ENCODE assay signal across 8 mouse cellular contexts in genomic region chr11:53307558-53308065, GRCm38 (mm10). TPM values are rescaled to one million over a fixed set of nuclear protein-coding genes. Genes with fewer than 3 reads are reported as not detected.
A peak's percentile ranks its signal among the peaks of the same experiment; 100 is the strongest.
DNase-seq lines count a peak whose midpoint lies in the region; ATAC-seq and TF ChIP-seq lines count a peak whose summit lies in the region.

No protein-coding gene starts in this region.

- H3K9me3 ChIP-seq in hindbrain, embryonic 13.5 days = no peaks in the 10 kb centered on the region

- H3K4me2 ChIP-seq in hindbrain, embryonic 13.5 days = no peak overlapping the region

- ATAC-seq in CD4-positive, CD25-positive, alpha-beta regulatory T cell, adult 4 months = no peak
- no peak for ATAC-seq in hindbrain, embryonic 13.5 days (ENCODE audit: low FRiP score)
- no peak for ATAC-seq in megakaryocyte progenitor cell, adult 5-6 weeks (replicated peaks; ENCODE audit: poor library complexity)

- WGBS in kidney, adult 2 months = 21% methylated on average over 10 of the region's 10 CpGs
- 67% methylated on average over 10 of the region's 10 CpGs for WGBS in hindbrain, embryonic 13.5 days

- DNase-seq in CD4-positive, CD25-positive, alpha-beta regulatory T cell, adult 2 months (ENCODE audit: low read depth, low spot score) = peak; percentile 24
- DNase-seq in kidney, adult 2 months = peak; percentile 78
- DNase-seq in lung, postnatal 4 days = peak; percentile 48 to 64
- no peak for DNase-seq in spleen, postnatal 4 days (ENCODE audit: low spot score in 2 of 2)

- no peaks in the 10 kb centered on the region for H3K27me3 ChIP-seq in kidney, adult 2 months (replicated peaks; ENCODE audit: control insufficient read depth, insufficient read depth, low read length)
- H3K27me3 ChIP-seq in hindbrain, embryonic 13.5 days = no peaks in the 10 kb centered on the region

- no peak for TF ChIP-seq CTCF in embryonic fibroblast, embryonic 13.5 days (IDR thresholded peaks at IDR 0.05; ENCODE audit: borderline replicate concordance, insufficient read depth, low read length)
- no peak for TF ChIP-seq CTCF in kidney, adult 2 months (conservative IDR thresholded peaks at IDR 0.05; ENCODE audit: insufficient read depth, insufficient read length, low read depth, low read length)

- H3K36me3 ChIP-seq in kidney, adult 2 months (ENCODE audit: control insufficient read depth, insufficient read depth, low read length) = no peaks in the 10 kb centered on the region
- H3K36me3 ChIP-seq in hindbrain, embryonic 13.5 days = no peaks in the 10 kb centered on the region

- peaks cover 13% of the 10 kb centered on the region for H3K4me1 ChIP-seq in embryonic fibroblast, embryonic 13.5 days (ENCODE audit: control insufficient read depth, insufficient read depth, low read length)
- peaks cover 13% of the 10 kb centered on the region for H3K4me1 ChIP-seq in kidney, adult 2 months (ENCODE audit: control insufficient read depth, insufficient read depth, low read length)
- H3K4me1 ChIP-seq in hindbrain, embryonic 13.5 days (replicated peaks) = no peaks in the 10 kb centered on the region

- TF ChIP-seq POLR2A in embryonic fibroblast, embryonic 13.5 days (IDR thresholded peaks at IDR 0.05; ENCODE audit: low read depth, low read length) = no peak
- TF ChIP-seq POLR2A in kidney, adult 2 months (IDR thresholded peaks at IDR 0.05; ENCODE audit: low read depth, low read length) = no peak

- H3K4me3 ChIP-seq in embryonic fibroblast, embryonic 13.5 days (ENCODE audit: insufficient read depth, low read length) = no peak overlapping the region
- H3K4me3 ChIP-seq in kidney, adult 2 months (ENCODE audit: insufficient read depth, low read depth, low read length) = no peak overlapping the region
- no peak overlapping the region for H3K4me3 ChIP-seq in hindbrain, embryonic 13.5 days

- peak overlapping the region; percentile 98 for H3K27ac ChIP-seq in embryonic fibroblast, embryonic 13.5 days (ENCODE audit: insufficient read depth, low read length)
- H3K27ac ChIP-seq in kidney, adult 2 months (ENCODE audit: insufficient read depth, low read depth, low read length) = peak overlapping the region; percentile 73
- no peak overlapping the region for H3K27ac ChIP-seq in hindbrain, embryonic 13.5 days

- no peak overlapping the region for H3K9ac ChIP-seq in hindbrain, embryonic 13.5 days

RNA-seq across cellular contexts. Expression of gene Hspa4, which starts 7.4 kb away (rescaled TPM):
- 10 to 100 TPM; 21.1 to 37.6 TPM for polyA plus RNA-seq in CD4-positive, CD25-positive, alpha-beta regulatory T cell, adult 4 months (2017; shearing (Covaris generic))
- polyA plus RNA-seq in embryonic fibroblast, embryonic 13.5 days (2011; ENCODE audit: insufficient read length, low read depth, missing spikeins) = 229 and 302 TPM in 2 replicates
- 21.1 and 24.8 TPM in 2 replicates for polyA plus RNA-seq in kidney, adult 2 months (2012; rRNA removed)
- 51.5 and 52.8 TPM in 2 replicates for polyA plus RNA-seq in hindbrain, embryonic 13.5 days (2015; fragmentation: Nextera tagmentation; extraction: Ambion mirVana)
- total RNA-seq in megakaryocyte progenitor cell, adult 5-6 weeks (2015) = 148 and 151 TPM in 2 replicates
- 371 and 490 TPM in 2 replicates for total RNA-seq in megakaryocyte progenitor cell, adult 5-6 weeks (2017)

RNA-seq across cellular contexts. Expression of gene Zcchc10, which starts 16.9 kb away (rescaled TPM):
- polyA plus RNA-seq in CD4-positive, CD25-positive, alpha-beta regulatory T cell, adult 4 months (2017; shearing (Covaris generic)) = 10 to 100 TPM; 24.3 to 28.4 TPM
- polyA plus RNA-seq in embryonic fibroblast, embryonic 13.5 days (2011; ENCODE audit: insufficient read length, low read depth, missing spikeins) = 17.8 and 22.8 TPM in 2 replicates
- polyA plus RNA-seq in kidney, adult 2 months (2012; rRNA removed) = 4.9 and 5.0 TPM in 2 replicates
- 16.1 and 17.8 TPM in 2 replicates for polyA plus RNA-seq in hindbrain, embryonic 13.5 days (2015; fragmentation: Nextera tagmentation; extraction: Ambion mirVana)
- total RNA-seq in megakaryocyte progenitor cell, adult 5-6 weeks (2015) = 25.6 and 30.9 TPM in 2 replicates
- 4.7 and 4.8 TPM in 2 replicates for total RNA-seq in megakaryocyte progenitor cell, adult 5-6 weeks (2017)

RNA-seq across cellular contexts. Expression of gene Aff4, which starts 43.0 kb away (rescaled TPM):
- 10 to 100 TPM; 17.4 to 18.3 TPM for polyA plus RNA-seq in CD4-positive, CD25-positive, alpha-beta regulatory T cell, adult 4 months (2017; shearing (Covaris generic))
- polyA plus RNA-seq in embryonic fibroblast, embryonic 13.5 days (2011; ENCODE audit: insufficient read length, low read depth, missing spikeins) = 317 and 343 TPM in 2 replicates
- polyA plus RNA-seq in kidney, adult 2 months (2012; rRNA removed) = 18.0 and 18.7 TPM in 2 replicates
- polyA plus RNA-seq in hindbrain, embryonic 13.5 days (2015; fragmentation: Nextera tagmentation; extraction: Ambion mirVana) = 71.5 and 73.4 TPM in 2 replicates
- 57.9 and 79.5 TPM in 2 replicates for total RNA-seq in megakaryocyte progenitor cell, adult 5-6 weeks (2015)
- total RNA-seq in megakaryocyte progenitor cell, adult 5-6 weeks (2017) = 42.2 and 49.6 TPM in 2 replicates

Comparison
In these comparisons a context has a peak if more than half of its experiments do, and no peak if none do; other contexts are left out.
1. DNase-seq: peak in CD4-positive, CD25-positive, alpha-beta regulatory T cell, adult 2 months (single experiment), kidney, adult 2 months (single experiment) and lung, postnatal 4 days (2 of 2); none in spleen, postnatal 4 days (0 of 2).